Mouse (Mus musculus) forebrain, embryonic 15.5 days (tissue): Measurements from ENCODE around the gene 1700021F05Rik. TPM values are rescaled to one million over a fixed set of nuclear protein-coding genes. Genes with fewer than 3 reads are reported as not detected.

ENCODE experiments used
- ATAC-seq: fragments of 200-750 bp; cut with Nextera tagmentation; replicated peaks from 2 replicates; pipeline ENCODE4 v1.8.0; 2017; ENCODE audit warnings: mild to moderate bottlenecking, moderate TSS enrichment, moderate library complexity
- H3K27ac ChIP-seq: fragments of 300-500 bp; sonication (generic); replicated peaks from 2 replicates; pipeline ENCODE4 v1.5.1; 2015; ENCODE audit warnings: mild to moderate bottlenecking, inconsistent platforms
- H3K27me3 ChIP-seq: fragments of 300-500 bp; sonication (generic); 2 replicates; pipeline ENCODE4 v1.6.1; 2015; ENCODE audit warnings: inconsistent platforms
- H3K36me3 ChIP-seq: fragments of 300-500 bp; sonication (generic); 2 replicates; pipeline ENCODE4 v1.6.1; 2015; ENCODE audit warnings: mild to moderate bottlenecking, inconsistent platforms
- H3K4me1 ChIP-seq: fragments of 300-500 bp; sonication (generic); 2 replicates; pipeline ENCODE4 v1.6.1; 2015; ENCODE audit warnings: inconsistent platforms
- H3K4me2 ChIP-seq: fragments of 300-500 bp; sonication (generic); replicated peaks from 2 replicates; pipeline ENCODE4 v1.6.1; 2015; ENCODE audit warnings: mild to moderate bottlenecking, inconsistent platforms
- H3K4me3 ChIP-seq: fragments of 300-500 bp; sonication (generic); 2 replicates; pipeline ENCODE4 v1.5.1; 2015; ENCODE audit warnings: mild to moderate bottlenecking, inconsistent platforms
- H3K9ac ChIP-seq: fragments of 300-500 bp; sonication (generic); replicated peaks from 2 replicates; pipeline ENCODE4 v1.6.1; 2015; ENCODE audit warnings: mild to moderate bottlenecking, inconsistent platforms
- H3K9me3 ChIP-seq: fragments of 300-500 bp; sonication (generic); 2 replicates; pipeline ENCODE4 v1.6.1; 2016; ENCODE audit warnings: inconsistent platforms
- WGBS: fragments of 180-500 bp; shearing (Covaris S2); methylation state at CpG from one replicate; pipeline ENCODE4 v1.1.7; 2015; ENCODE audit warnings: mixed read lengths; 5-methylcytosine and 5-hydroxymethylcytosine counted together
- polyA plus RNA-seq: library from polyadenylated mRNA; unstranded; fragments of >200 nt; fragmentation: Nextera tagmentation; extraction: Ambion mirVana; gene quantifications from 2 replicates; pipeline ENCODE4 v1.2.1, GENCODE M21; 2015

The 1700021F05Rik gene
- polyA plus RNA-seq, 1 experiment from 2014 or later, result 70.2 TPM

- ATAC-seq, result no peak
- Histone ChIP-seq H3K4me3 (no peak overlapping the region), H3K9ac (no peak overlapping the region), H3K4me1 (no peaks in the 10 kb centered on the region), H3K9me3 (no peaks in the 10 kb centered on the region), H3K27ac (peak overlapping the region; percentile 15; the same call in 1 of the 2 replicates), H3K4me2 (no peak overlapping the region), H3K36me3 (peaks cover 11% of the 10 kb centered on the region), H3K27me3 (no peaks in the 10 kb centered on the region)
- whole genome bisulfite sequencing, result 70% methylated on average over 8 of the region's 8 CpGs
Measured at GRCm38 (mm10) chr10:43490034-43490433, 50.8 kb downstream of the 1700021F05Rik start.

GRCm38 (mm10) chr10:43489550-43489949 is 51.2 kb downstream of the 1700021F05Rik start:
- H3K9ac ChIP-seq, result no peak overlapping the region
- no peak overlapping the region for H3K27ac ChIP-seq
- no peaks in the 10 kb centered on the region for H3K27me3 ChIP-seq
- H3K4me3 ChIP-seq, result no peak overlapping the region
- H3K9me3 ChIP-seq, result no peaks in the 10 kb centered on the region
- ATAC-seq, result no peak
- WGBS, result 72% methylated on average over 6 of the region's 6 CpGs
- H3K4me1 ChIP-seq, result no peaks in the 10 kb centered on the region
- peaks cover 6% of the 10 kb centered on the region for H3K36me3 ChIP-seq
- no peak overlapping the region for H3K4me2 ChIP-seq

- Histone ChIP-seq H3K27ac (no peak overlapping the region), H3K4me2 (no peak overlapping the region), H3K9ac (no peak overlapping the region), H3K27me3 (no peaks in the 10 kb centered on the region), H3K36me3 (peaks cover 2% of the 10 kb centered on the region), H3K4me3 (no peak overlapping the region), H3K4me1 (no peaks in the 10 kb centered on the region), H3K9me3 (no peaks in the 10 kb centered on the region)
- ATAC-seq, result no peak
- 89% methylated on average over 7 of the region's 7 CpGs for WGBS
Measured at GRCm38 (mm10) chr10:43489139-43489538, 51.7 kb downstream of the 1700021F05Rik start.

- no peak overlapping the region for H3K27ac ChIP-seq
- ATAC-seq, result no peak
- H3K4me1 ChIP-seq, result peaks cover 5% of the 10 kb centered on the region
- no peak overlapping the region for H3K4me2 ChIP-seq
- WGBS, result 86% methylated on average over 4 of the region's 4 CpGs
- H3K4me3 ChIP-seq, result no peak overlapping the region
- no peaks in the 10 kb centered on the region for H3K36me3 ChIP-seq
- no peaks in the 10 kb centered on the region for H3K9me3 ChIP-seq
- no peak overlapping the region for H3K9ac ChIP-seq
- no peaks in the 10 kb centered on the region for H3K27me3 ChIP-seq
Measured at GRCm38 (mm10) chr10:43488258-43488657, 52.5 kb downstream of the 1700021F05Rik start.

- WGBS, result 90% methylated on average over 3 of the region's 3 CpGs
- peaks cover 13% of the 10 kb centered on the region for H3K4me1 ChIP-seq
- H3K36me3 ChIP-seq, result no peaks in the 10 kb centered on the region
- H3K4me3 ChIP-seq, result no peak overlapping the region
- no peak overlapping the region for H3K4me2 ChIP-seq
- no peak overlapping the region for H3K9ac ChIP-seq
- ATAC-seq, result no peak
- no peak overlapping the region for H3K27ac ChIP-seq
- H3K27me3 ChIP-seq, result no peaks in the 10 kb centered on the region
- H3K9me3 ChIP-seq, result no peaks in the 10 kb centered on the region
Measured at GRCm38 (mm10) chr10:43487441-43488010, 53.3 kb downstream of the 1700021F05Rik start.

- Histone ChIP-seq H3K4me1 (peaks cover 28% of the 10 kb centered on the region), H3K9me3 (no peaks in the 10 kb centered on the region), H3K27me3 (no peaks in the 10 kb centered on the region), H3K27ac (no peak overlapping the region), H3K36me3 (no peaks in the 10 kb centered on the region), H3K4me3 (no peak overlapping the region), H3K4me2 (no peak overlapping the region), H3K9ac (no peak overlapping the region)
- WGBS, result 91% methylated on average over 6 of the region's 6 CpGs
- no peak for ATAC-seq
Measured at GRCm38 (mm10) chr10:43485751-43486268, 55.0 kb downstream of the 1700021F05Rik start.

GRCm38 (mm10) chr10:43483426-43483995 is 57.3 kb downstream of the 1700021F05Rik start:
- Histone ChIP-seq H3K4me3 (no peak overlapping the region), H3K9me3 (no peaks in the 10 kb centered on the region), H3K4me2 (no peak overlapping the region; the same call in 1 of the 2 replicates), H3K36me3 (no peaks in the 10 kb centered on the region), H3K4me1 (peaks cover 39% of the 10 kb centered on the region), H3K27me3 (no peaks in the 10 kb centered on the region), H3K9ac (0 out of 2 replicates have a peak overlapping the region, but pooled peaks have one; percentile 10), H3K27ac (peak overlapping the region; percentile 27; the same call in 1 of the 2 replicates)
- no peak for ATAC-seq
- WGBS, result 53% methylated on average over 9 of the region's 9 CpGs

- Histone ChIP-seq H3K27me3 (no peaks in the 10 kb centered on the region), H3K4me2 (no peak overlapping the region), H3K4me3 (no peak overlapping the region), H3K36me3 (no peaks in the 10 kb centered on the region), H3K9me3 (no peaks in the 10 kb centered on the region), H3K4me1 (peaks cover 50% of the 10 kb centered on the region), H3K9ac (no peak overlapping the region), H3K27ac (no peak overlapping the region)
- ATAC-seq, result no peak
- 93% methylated on average over 5 of the region's 5 CpGs for WGBS
Measured at GRCm38 (mm10) chr10:43482021-43482420, 58.8 kb downstream of the 1700021F05Rik start.

GRCm38 (mm10) chr10:43481179-43481578 is 59.6 kb downstream of the 1700021F05Rik start:
- Histone ChIP-seq H3K4me1 (peaks cover 51% of the 10 kb centered on the region), H3K9me3 (no peaks in the 10 kb centered on the region), H3K9ac (no peak overlapping the region), H3K27ac (no peak overlapping the region), H3K36me3 (no peaks in the 10 kb centered on the region), H3K4me3 (no peak overlapping the region), H3K27me3 (no peaks in the 10 kb centered on the region), H3K4me2 (0 out of 2 replicates have a peak overlapping the region, but pooled peaks have one; percentile 83)
- ATAC-seq, result no peak
- WGBS, result 41% methylated on average over 4 of the region's 4 CpGs

- no peak for ATAC-seq
- Histone ChIP-seq H3K9ac (peak overlapping the region; percentile 97), H3K4me1 (peaks cover 51% of the 10 kb centered on the region), H3K9me3 (no peaks in the 10 kb centered on the region), H3K27ac (peak overlapping the region; percentile 99), H3K27me3 (no peaks in the 10 kb centered on the region), H3K36me3 (no peaks in the 10 kb centered on the region), H3K4me2 (peak overlapping the region; percentile 83), H3K4me3 (peak overlapping the region; percentile 93)
- 2% methylated on average over 13 of the region's 13 CpGs for WGBS
Measured at GRCm38 (mm10) chr10:43480227-43480849, 60.5 kb downstream of the 1700021F05Rik start.

- under 1% methylated on average over 65 of the region's 103 CpGs for WGBS
- H3K9me3 ChIP-seq, result no peaks in the 10 kb centered on the region
- no peaks in the 10 kb centered on the region for H3K36me3 ChIP-seq
- H3K27ac ChIP-seq, result peak overlapping the region; percentile 99
- ATAC-seq, result peak; percentile 80
- H3K9ac ChIP-seq, result peak overlapping the region; percentile 97
- peak overlapping the region; percentile 83 for H3K4me2 ChIP-seq
- peaks cover 55% of the 10 kb centered on the region for H3K4me1 ChIP-seq
- H3K4me3 ChIP-seq, result peak overlapping the region; percentile 93
- no peaks in the 10 kb centered on the region for H3K27me3 ChIP-seq
Measured at GRCm38 (mm10) chr10:43479436-43480157, 61.2 kb downstream of the 1700021F05Rik start.
